Mouse (Mus musculus) retina, embryonic 14.5 days (tissue): ENCODE measurements around the gene Lingo3.
"Not testable (repeated sequence)": the region's sequence is repeated elsewhere in the genome, so short reads cannot be mapped to it uniquely, and the experiment has no call there.

Experiments
- DNase-seq: peaks from one replicate; pipeline ENCODE4 v3.0.0-alpha.2; 2015; ENCODE audit warnings: low spot score

Lingo3 gene

GRCm38 (mm10) chr10:80821991-80822390 is 21.8 kb downstream of the Lingo3 start:
- DNase-seq: peak; percentile 64

GRCm38 (mm10) chr10:80819406-80819805 is 24.4 kb downstream of the Lingo3 start:
- no peak for DNase-seq

GRCm38 (mm10) chr10:80818599-80819281 is 25.1 kb downstream of the Lingo3 start:
- no peak for DNase-seq

- not testable (repeated sequence) for DNase-seq
These were observed 25.9 kb downstream of the Lingo3 start for GRCm38 (mm10) chr10:80817955-80818354.

GRCm38 (mm10) chr10:80817164-80817563 is 26.7 kb downstream of the Lingo3 start:
- DNase-seq: no peak

GRCm38 (mm10) chr10:80816303-80816702 is 27.5 kb downstream of the Lingo3 start:
- not testable (repeated sequence) for DNase-seq

- DNase-seq: no peak
These were observed 29.0 kb downstream of the Lingo3 start for GRCm38 (mm10) chr10:80814800-80815199.

- no peak for DNase-seq
These were observed 30.5 kb downstream of the Lingo3 start, which contains the start of gene Jsrp1 for GRCm38 (mm10) chr10:80813366-80813765. TSS of gene Jsrp1 (minus strand) at chr10:80813498.

GRCm38 (mm10) chr10:80812391-80813041 is 31.3 kb downstream of the Lingo3 start:
- no peak for DNase-seq

- DNase-seq: no peak
These were observed 33.8 kb downstream of the Lingo3 start for GRCm38 (mm10) chr10:80810084-80810483.

GRCm38 (mm10) chr10:80808985-80809632 is 34.7 kb downstream of the Lingo3 start:
- DNase-seq: no peak

- DNase-seq: peak; percentile 28
These were observed 35.5 kb downstream of the Lingo3 start for GRCm38 (mm10) chr10:80808099-80808984.

GRCm38 (mm10) chr10:80807057-80807627 is 36.7 kb downstream of the Lingo3 start:
- peak; percentile 81 for DNase-seq

GRCm38 (mm10) chr10:80806341-80807056 is 37.3 kb downstream of the Lingo3 start:
- peak; percentile 23 for DNase-seq

GRCm38 (mm10) chr10:80805925-80806324 is 37.9 kb downstream of the Lingo3 start:
- DNase-seq: peak; percentile 85

- DNase-seq: no peak
These were observed 38.5 kb downstream of the Lingo3 start for GRCm38 (mm10) chr10:80805322-80805721.

- no peak for DNase-seq
These were observed 38.9 kb downstream of the Lingo3 start, which contains the start of gene Amh for GRCm38 (mm10) chr10:80804916-80805315. TSS of gene Amh (plus strand) at chr10:80805243.

- DNase-seq: no peak
These were observed 39.5 kb downstream of the Lingo3 start for GRCm38 (mm10) chr10:80804340-80804739.

GRCm38 (mm10) chr10:80802996-80803395 is 40.8 kb downstream of the Lingo3 start:
- DNase-seq: no peak

- DNase-seq: no peak
These were observed 41.5 kb downstream of the Lingo3 start for GRCm38 (mm10) chr10:80802204-80802912.
